Mouse (Mus musculus) ES-Bruce4 (cell line): ENCODE measurements at regions not wholly inside any gene's neighbourhood (a gene's known extent, or its start where the extent isn't known, plus 50 kb on each side); places are given as distances from the start of the nearest gene placed in this dataset.

Experiments used
- H3K27ac ChIP-seq: 2 replicates; pipeline ENCODE4 v1.5.1; 2012; ENCODE audit warnings: low read length, inconsistent platforms; ENCODE audit not compliant: insufficient read depth
- H3K27me3 ChIP-seq: 2 replicates; pipeline ENCODE4 v1.6.1; 2012; ENCODE audit warnings: mild to moderate bottlenecking, low read length, inconsistent platforms; ENCODE audit not compliant: control insufficient read depth, poor library complexity, insufficient read depth, severe bottlenecking
- H3K36me3 ChIP-seq: 2 replicates; pipeline ENCODE4 v1.6.1; 2012; ENCODE audit warnings: inconsistent platforms, mild to moderate bottlenecking, low read length, moderate library complexity; ENCODE audit not compliant: control insufficient read depth, poor library complexity, insufficient read depth, severe bottlenecking
- H3K4me1 ChIP-seq: one replicate; pipeline ENCODE4 v1.8.1; 2011; ENCODE audit warnings: low read length; ENCODE audit not compliant: control insufficient read depth, insufficient read depth
- H3K4me3 ChIP-seq: 2 replicates; pipeline ENCODE4 v1.5.1; 2011; ENCODE audit warnings: low read depth, mild to moderate bottlenecking, low read length
- H3K9ac ChIP-seq: 2 replicates; pipeline ENCODE4 v1.6.1; 2012; ENCODE audit warnings: low read depth, mild to moderate bottlenecking, inconsistent platforms; ENCODE audit not compliant: poor library complexity, severe bottlenecking
- H3K9me3 ChIP-seq: replicated peaks from 2 replicates; pipeline ENCODE4 v1.6.1; 2012; ENCODE audit warnings: mild to moderate bottlenecking, low read length, inconsistent platforms; ENCODE audit not compliant: control insufficient read depth, poor library complexity, insufficient read depth, severe bottlenecking
- CTCF ChIP-seq: IDR thresholded peaks from one replicate; pipeline ENCODE4 v1.8.1; 2011; ENCODE audit warnings: low read depth, low read length
- EP300 ChIP-seq: IDR thresholded peaks from 2 replicates; pipeline ENCODE4 v1.6.1; 2011; ENCODE audit warnings: low read depth, low read length; ENCODE audit not compliant: insufficient read depth
- POLR2A ChIP-seq: IDR thresholded peaks from one replicate; pipeline ENCODE4 v1.8.1; 2011; ENCODE audit warnings: low read length; ENCODE audit not compliant: insufficient read depth

DNA sequence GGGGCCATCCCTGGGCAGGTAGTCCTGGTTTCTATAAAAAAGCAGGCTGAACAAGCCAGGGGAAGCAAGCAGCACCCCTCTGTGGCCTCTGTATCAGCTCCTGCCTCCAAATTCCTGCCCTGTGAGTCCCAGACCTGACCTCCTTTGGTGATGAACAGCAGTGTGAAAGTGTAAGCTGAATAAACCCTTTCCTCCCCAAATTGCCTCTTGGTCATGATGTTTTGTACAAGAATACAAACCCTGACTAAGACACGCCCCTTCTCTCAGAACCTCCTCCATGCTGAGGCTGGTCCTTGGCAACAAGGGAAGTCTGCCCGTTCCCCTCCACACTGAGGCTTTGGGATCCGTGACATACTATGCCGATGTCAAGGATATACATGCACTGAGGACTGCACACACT is 310.2 kb upstream of the Klf6 start:
- Histone ChIP-seq H3K9me3 (no peaks in the 10 kb centered on the region), H3K4me1 (peaks cover 6% of the 10 kb centered on the region), H3K9ac (no peak overlapping the region), H3K27me3 (no peaks in the 10 kb centered on the region), H3K36me3 (no peaks in the 10 kb centered on the region), H3K4me3 (no peak overlapping the region), H3K27ac (peak overlapping the region; percentile 93)
- TF ChIP-seq POLR2A: no peak
- TF ChIP-seq CTCF: no peak
- TF ChIP-seq EP300: no peak

DNA sequence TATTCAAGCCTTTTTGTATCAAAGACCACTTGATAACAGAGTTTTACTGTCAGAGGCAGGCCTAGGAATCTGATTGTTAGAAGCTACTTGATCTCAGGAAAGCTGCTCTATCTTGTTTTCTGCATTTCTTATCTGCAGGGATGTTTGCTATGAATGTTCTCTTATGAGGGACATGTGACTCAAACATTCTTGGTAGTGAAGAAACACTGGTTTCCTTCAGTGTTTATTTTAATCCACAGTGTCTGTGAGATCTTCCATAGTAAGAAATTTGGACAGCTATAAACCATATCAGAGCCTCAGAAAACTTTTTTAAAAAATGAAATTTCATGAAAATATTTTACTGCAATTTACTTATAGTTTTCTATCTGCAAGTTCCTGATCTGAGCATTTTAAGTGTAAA is 307.8 kb upstream of the Klf6 start:
- TF ChIP-seq POLR2A (no peak), CTCF (no peak), EP300 (no peak)
- Histone ChIP-seq H3K27ac (no peak overlapping the region), H3K9ac (no peak overlapping the region), H3K4me3 (no peak overlapping the region), H3K9me3 (no peaks in the 10 kb centered on the region), H3K27me3 (no peaks in the 10 kb centered on the region), H3K36me3 (no peaks in the 10 kb centered on the region), H3K4me1 (peaks cover 6% of the 10 kb centered on the region)

DNA sequence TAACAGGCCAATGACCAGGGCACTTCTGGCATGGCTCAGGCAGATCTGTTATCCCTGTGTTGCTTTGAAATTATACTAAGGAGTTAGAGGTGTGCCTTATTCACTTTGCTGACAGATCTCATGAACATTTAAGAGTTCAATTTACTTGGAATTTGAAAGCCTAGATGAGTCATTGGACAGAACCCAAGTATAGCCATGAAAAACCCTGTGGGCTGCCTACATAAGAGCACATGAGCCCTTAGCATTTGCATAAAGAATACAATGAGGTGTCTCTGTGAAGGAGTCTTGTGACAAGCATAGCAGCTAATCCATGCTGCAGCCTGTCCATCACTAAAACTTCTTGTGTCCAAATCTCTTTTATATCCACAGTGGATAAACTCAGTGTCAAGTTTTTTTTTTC is 303.2 kb upstream of the Klf6 start:
- Histone ChIP-seq H3K9ac (no peak overlapping the region), H3K9me3 (no peaks in the 10 kb centered on the region), H3K4me3 (no peak overlapping the region), H3K36me3 (no peaks in the 10 kb centered on the region), H3K27ac (no peak overlapping the region), H3K27me3 (no peaks in the 10 kb centered on the region), H3K4me1 (no peaks in the 10 kb centered on the region)
- TF ChIP-seq CTCF: no peak
- TF ChIP-seq POLR2A: no peak
- TF ChIP-seq EP300: no peak

DNA sequence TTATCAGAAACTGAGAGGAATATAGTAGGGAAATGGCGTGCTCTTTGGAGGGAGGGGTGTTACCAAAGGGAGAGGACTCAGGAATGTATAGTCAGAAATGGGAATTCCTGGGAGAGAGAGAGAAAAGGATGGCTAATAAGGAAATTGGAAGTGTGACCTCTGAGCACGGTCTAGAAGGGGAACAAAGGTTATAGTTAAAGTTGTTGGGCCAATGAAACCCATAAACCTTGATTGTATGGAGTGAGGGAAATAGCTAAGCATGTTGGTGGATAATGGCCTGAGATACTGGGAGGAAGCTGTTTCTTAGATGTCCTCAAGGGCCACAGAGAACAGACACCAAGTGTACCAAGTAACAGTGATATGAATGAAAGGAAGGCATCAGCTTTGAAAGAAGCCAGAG is 294.8 kb upstream of the Klf6 start:
- Histone ChIP-seq H3K4me3 (no peak overlapping the region), H3K27ac (no peak overlapping the region), H3K36me3 (no peaks in the 10 kb centered on the region), H3K9me3 (no peaks in the 10 kb centered on the region), H3K4me1 (no peaks in the 10 kb centered on the region), H3K27me3 (no peaks in the 10 kb centered on the region; the same call in 1 of the 2 replicates), H3K9ac (no peak overlapping the region)
- TF ChIP-seq POLR2A (no peak), EP300 (no peak), CTCF (no peak)

DNA sequence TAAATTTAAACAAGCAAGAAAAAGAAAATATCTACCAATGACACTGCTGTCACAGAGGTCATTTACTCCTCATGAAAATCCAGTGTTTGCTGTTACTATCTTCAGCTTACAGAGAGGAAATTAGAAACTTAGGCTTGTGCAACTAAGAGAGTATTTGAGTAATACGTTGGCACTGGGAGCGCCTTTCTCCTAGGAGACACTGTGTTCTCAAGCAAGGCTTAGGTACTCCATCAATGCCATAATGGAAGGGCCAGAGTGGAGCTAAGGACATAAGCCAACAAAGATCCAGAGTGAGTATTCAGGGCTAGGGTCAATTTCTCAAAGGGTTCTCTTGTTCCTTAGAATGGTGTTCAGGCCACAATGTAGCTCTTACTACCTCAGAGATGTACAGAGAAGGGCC is 294.4 kb upstream of the Klf6 start:
- Histone ChIP-seq H3K36me3 (no peaks in the 10 kb centered on the region), H3K4me3 (no peak overlapping the region), H3K9ac (no peak overlapping the region), H3K9me3 (no peaks in the 10 kb centered on the region), H3K4me1 (no peaks in the 10 kb centered on the region), H3K27ac (no peak overlapping the region), H3K27me3 (no peaks in the 10 kb centered on the region; the same call in 1 of the 2 replicates)
- TF ChIP-seq EP300 (no peak), POLR2A (no peak), CTCF (no peak)

DNA sequence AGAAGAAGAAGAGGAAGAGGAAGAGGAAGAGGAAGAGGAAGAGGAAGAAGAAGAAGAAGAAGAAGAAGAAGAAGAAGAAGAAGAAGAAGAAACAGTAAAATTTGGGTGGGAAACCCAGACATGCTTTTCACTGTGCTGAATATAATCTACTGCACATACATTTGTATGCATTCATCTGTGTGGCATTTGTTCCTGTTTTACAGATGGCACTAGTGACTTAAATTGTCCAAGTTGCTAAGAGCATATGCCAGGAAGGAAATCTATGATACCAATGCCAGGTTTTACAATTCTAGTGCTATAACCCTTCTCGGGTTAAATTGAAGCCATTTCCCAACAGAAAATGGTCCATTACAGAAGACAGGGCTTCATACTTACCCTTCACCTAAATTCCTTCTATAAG is 291.7 kb upstream of the Klf6 start:
- Histone ChIP-seq H3K4me1 (no peaks in the 10 kb centered on the region), H3K9me3 (no peaks in the 10 kb centered on the region), H3K36me3 (no peaks in the 10 kb centered on the region), H3K27ac (no peak overlapping the region), H3K27me3 (no peaks in the 10 kb centered on the region), H3K9ac (no peak overlapping the region), H3K4me3 (no peak overlapping the region)
- TF ChIP-seq EP300 (no peak), CTCF (no peak), POLR2A (no peak)
